In genomic region chr5:114100390-114101099, GRCm38 (mm10) we compare ENCODE assay signal across 8 mouse cellular contexts. TPM values are rescaled to one million over a fixed set of nuclear protein-coding genes. Genes with fewer than 3 reads are reported as not detected.
DNase-seq lines count a peak whose midpoint lies in the region; ATAC-seq lines count a peak whose summit lies in the region.

No protein-coding gene starts in this region.

- WGBS in heart, embryonic 11.5 days (ENCODE audit: insufficient replicate concordance) = 3% methylated on average over 60 of the region's 64 CpGs
- WGBS in embryonic facial prominence, embryonic 11.5 days = 2% methylated on average over 43 of the region's 64 CpGs
- whole genome bisulfite sequencing in intestine, embryonic 14.5 days = 3% methylated on average over 41 of the region's 64 CpGs
- 2% methylated on average over 64 of the region's 64 CpGs for WGBS in neural tube, embryonic 12.5 days

- intact Hi-C loops in gastrocnemius, postnatal 36 days (cut with DNase I) = no loop called here

- peak; percentile 67 for ATAC-seq in heart, embryonic 11.5 days (replicated peaks; ENCODE audit: insufficient number of reproducible peaks, low FRiP score, low TSS enrichment)
- peak; percentile 58 for ATAC-seq in embryonic facial prominence, embryonic 11.5 days (replicated peaks; ENCODE audit: insufficient number of reproducible peaks, low FRiP score, low TSS enrichment, low read depth)
- peak; percentile 73 for ATAC-seq in intestine, embryonic 14.5 days (replicated peaks; ENCODE audit: low FRiP score, low TSS enrichment, low read depth)
- peak; percentile 77 for ATAC-seq in neural tube, embryonic 12.5 days (ENCODE audit: low FRiP score, low read depth)

- peaks cover 8% of the 10 kb centered on the region for H3K4me1 ChIP-seq in heart, embryonic 11.5 days (ENCODE audit: control insufficient read depth, insufficient read depth, low read length)
- peaks cover 3% of the 10 kb centered on the region; the same call in 1 of the 2 replicates for H3K4me1 ChIP-seq in embryonic facial prominence, embryonic 11.5 days (ENCODE audit: control insufficient read depth, insufficient read depth, low read length)
- peaks cover 11% of the 10 kb centered on the region for H3K4me1 ChIP-seq in intestine, embryonic 14.5 days (replicated peaks; ENCODE audit: control insufficient read depth, insufficient read depth, low read length)
- H3K4me1 ChIP-seq in neural tube, embryonic 12.5 days = peaks cover 12% of the 10 kb centered on the region

- H3K27ac ChIP-seq in heart, embryonic 11.5 days (ENCODE audit: low read depth, low read length) = no peak overlapping the region
- H3K27ac ChIP-seq in embryonic facial prominence, embryonic 11.5 days (replicated peaks; ENCODE audit: low read depth, low read length) = no peak overlapping the region; the same call in 1 of the 2 replicates
- H3K27ac ChIP-seq in intestine, embryonic 14.5 days (ENCODE audit: low read depth) = 0 out of 2 replicates have a peak overlapping the region, but pooled peaks have one; percentile 16
- peak overlapping the region; percentile 20; the same call in 1 of the 2 replicates for H3K27ac ChIP-seq in neural tube, embryonic 12.5 days

- H3K4me2 ChIP-seq in heart, embryonic 11.5 days = peak overlapping the region; percentile 97
- peak overlapping the region; percentile 90 for H3K4me2 ChIP-seq in embryonic facial prominence, embryonic 11.5 days (ENCODE audit: low read depth, low read length)
- peak overlapping the region; percentile 98 for H3K4me2 ChIP-seq in intestine, embryonic 14.5 days (ENCODE audit: low read length)
- H3K4me2 ChIP-seq in neural tube, embryonic 12.5 days (replicated peaks) = peak overlapping the region; percentile 92

- peaks cover 2% of the 10 kb centered on the region; the same call in 1 of the 2 replicates for H3K36me3 ChIP-seq in heart, embryonic 11.5 days (ENCODE audit: control insufficient read depth, insufficient read depth, low read length)
- no peaks in the 10 kb centered on the region for H3K36me3 ChIP-seq in embryonic facial prominence, embryonic 11.5 days (replicated peaks; ENCODE audit: control insufficient read depth, insufficient read depth, low read depth, low read length)
- peaks cover 16% of the 10 kb centered on the region for H3K36me3 ChIP-seq in intestine, embryonic 14.5 days (ENCODE audit: control insufficient read depth, insufficient read depth, low read length)
- H3K36me3 ChIP-seq in neural tube, embryonic 12.5 days = peaks cover 22% of the 10 kb centered on the region

- H3K9ac ChIP-seq in heart, embryonic 11.5 days (ENCODE audit: low read depth, low read length) = peak overlapping the region; percentile 93
- peak overlapping the region; percentile 93 for H3K9ac ChIP-seq in embryonic facial prominence, embryonic 11.5 days (replicated peaks; ENCODE audit: low read length)
- H3K9ac ChIP-seq in intestine, embryonic 14.5 days (ENCODE audit: low read length) = peak overlapping the region; percentile 81
- peak overlapping the region; percentile 97 for H3K9ac ChIP-seq in neural tube, embryonic 12.5 days

- H3K27me3 ChIP-seq in heart, embryonic 11.5 days (ENCODE audit: control insufficient read depth, insufficient read depth, low read length) = no peaks in the 10 kb centered on the region
- no peaks in the 10 kb centered on the region for H3K27me3 ChIP-seq in embryonic facial prominence, embryonic 11.5 days (ENCODE audit: control insufficient read depth, insufficient read depth, low read length)
- H3K27me3 ChIP-seq in intestine, embryonic 14.5 days (replicated peaks; ENCODE audit: control insufficient read depth, insufficient read depth, low read length) = no peaks in the 10 kb centered on the region
- H3K27me3 ChIP-seq in neural tube, embryonic 12.5 days (replicated peaks) = no peaks in the 10 kb centered on the region

- no peaks in the 10 kb centered on the region for H3K9me3 ChIP-seq in heart, embryonic 11.5 days (replicated peaks; ENCODE audit: control insufficient read depth, low read length)
- H3K9me3 ChIP-seq in embryonic facial prominence, embryonic 11.5 days (replicated peaks; ENCODE audit: control insufficient read depth, low read length) = no peaks in the 10 kb centered on the region
- no peaks in the 10 kb centered on the region for H3K9me3 ChIP-seq in intestine, embryonic 14.5 days (ENCODE audit: control insufficient read depth, low read length)
- H3K9me3 ChIP-seq in neural tube, embryonic 12.5 days = no peaks in the 10 kb centered on the region

- peak overlapping the region; percentile 95 for H3K4me3 ChIP-seq in heart, embryonic 11.5 days (ENCODE audit: low read depth, low read length)
- H3K4me3 ChIP-seq in embryonic facial prominence, embryonic 11.5 days (ENCODE audit: low read depth, low read length) = peak overlapping the region; percentile 92
- H3K4me3 ChIP-seq in intestine, embryonic 14.5 days (ENCODE audit: low read depth, low read length) = peak overlapping the region; percentile 89
- H3K4me3 ChIP-seq in neural tube, embryonic 12.5 days = peak overlapping the region; percentile 98

- no peak for DNase-seq in heart, adult 9 months (ENCODE audit: low spot score in 2 of 2)
- peak; percentile 6 for DNase-seq in CD4-positive helper T cell, adult 2 months (ENCODE audit: low read depth, low spot score)
- DNase-seq in embryonic facial prominence, embryonic 11.5 days (ENCODE audit: low spot score) = no peak
- peak; percentile 65 for DNase-seq in intestine, embryonic 14.5 days (ENCODE audit: low spot score)
- DNase-seq in adipocyte (ENCODE audit: low spot score) = no peak
- no peak for DNase-seq in gastrocnemius, postnatal 36 days

RNA-seq across cellular contexts. Expression of gene Svop, which starts 9.2 kb away (rescaled TPM):
- 0.24 TPM in 1 of 2 replicates, not detected in the other for polyA plus RNA-seq in heart, embryonic 11.5 days (2014; fragmentation: Nextera tagmentation; extraction: Ambion mirVana)
- 3.3 and 4.1 TPM in 2 replicates for polyA plus RNA-seq in embryonic facial prominence, embryonic 11.5 days (2014; fragmentation: Nextera tagmentation; extraction: Ambion mirVana)
- polyA plus RNA-seq in intestine, embryonic 14.5 days (2014; fragmentation: Nextera tagmentation; extraction: Ambion mirVana) = 3.1 and 3.7 TPM in 2 replicates
- polyA plus RNA-seq in neural tube, embryonic 12.5 days (2016; fragmentation: Nextera tagmentation; extraction: Ambion mirVana) = 59.8 and 63.9 TPM in 2 replicates
- total RNA-seq in gastrocnemius, postnatal 36 days (2021) = not detected

RNA-seq across cellular contexts. Expression of gene Alkbh2, which starts 27.5 kb away (rescaled TPM):
- polyA plus RNA-seq in heart, embryonic 11.5 days (2014; fragmentation: Nextera tagmentation; extraction: Ambion mirVana) = 8.7 and 12.8 TPM in 2 replicates
- 13.5 and 13.8 TPM in 2 replicates for polyA plus RNA-seq in embryonic facial prominence, embryonic 11.5 days (2014; fragmentation: Nextera tagmentation; extraction: Ambion mirVana)
- 9.4 and 12.6 TPM in 2 replicates for polyA plus RNA-seq in intestine, embryonic 14.5 days (2014; fragmentation: Nextera tagmentation; extraction: Ambion mirVana)
- 10.7 and 10.9 TPM in 2 replicates for polyA plus RNA-seq in neural tube, embryonic 12.5 days (2016; fragmentation: Nextera tagmentation; extraction: Ambion mirVana)
- total RNA-seq in gastrocnemius, postnatal 36 days (2021) = under 1 TPM; 0.59 to 0.69 TPM

RNA-seq across cellular contexts. Expression of gene Ung, which starts 29.6 kb away (rescaled TPM):
- 26.3 and 37.0 TPM in 2 replicates for polyA plus RNA-seq in heart, embryonic 11.5 days (2014; fragmentation: Nextera tagmentation; extraction: Ambion mirVana)
- 37.6 and 37.9 TPM in 2 replicates for polyA plus RNA-seq in embryonic facial prominence, embryonic 11.5 days (2014; fragmentation: Nextera tagmentation; extraction: Ambion mirVana)
- polyA plus RNA-seq in intestine, embryonic 14.5 days (2014; fragmentation: Nextera tagmentation; extraction: Ambion mirVana) = 38.2 and 41.6 TPM in 2 replicates
- polyA plus RNA-seq in neural tube, embryonic 12.5 days (2016; fragmentation: Nextera tagmentation; extraction: Ambion mirVana) = 25.2 and 25.8 TPM in 2 replicates
- total RNA-seq in gastrocnemius, postnatal 36 days (2021) = 10 to 100 TPM in 1 of 2 experiments, 1 to 10 TPM in 1; 9.7 to 13.2 TPM

RNA-seq across cellular contexts. Expression of gene Usp30, which starts 35.3 kb away (rescaled TPM):
- 6.7 and 8.2 TPM in 2 replicates for polyA plus RNA-seq in heart, embryonic 11.5 days (2014; fragmentation: Nextera tagmentation; extraction: Ambion mirVana)
- polyA plus RNA-seq in embryonic facial prominence, embryonic 11.5 days (2014; fragmentation: Nextera tagmentation; extraction: Ambion mirVana) = 10.0 and 11.4 TPM in 2 replicates
- 10.1 and 11.4 TPM in 2 replicates for polyA plus RNA-seq in intestine, embryonic 14.5 days (2014; fragmentation: Nextera tagmentation; extraction: Ambion mirVana)
- polyA plus RNA-seq in neural tube, embryonic 12.5 days (2016; fragmentation: Nextera tagmentation; extraction: Ambion mirVana) = 15.5 and 18.4 TPM in 2 replicates
- total RNA-seq in gastrocnemius, postnatal 36 days (2021) = 1 to 10 TPM; 7.3 to 9.2 TPM

RNA-seq across cellular contexts. Expression of gene Acacb, which starts 45.8 kb away (rescaled TPM):
- 7.6 and 8.0 TPM in 2 replicates for polyA plus RNA-seq in heart, embryonic 11.5 days (2014; fragmentation: Nextera tagmentation; extraction: Ambion mirVana)
- polyA plus RNA-seq in embryonic facial prominence, embryonic 11.5 days (2014; fragmentation: Nextera tagmentation; extraction: Ambion mirVana) = 2.9 and 3.6 TPM in 2 replicates
- polyA plus RNA-seq in intestine, embryonic 14.5 days (2014; fragmentation: Nextera tagmentation; extraction: Ambion mirVana) = 2.3 and 2.4 TPM in 2 replicates
- polyA plus RNA-seq in neural tube, embryonic 12.5 days (2016; fragmentation: Nextera tagmentation; extraction: Ambion mirVana) = 0.80 and 1.8 TPM in 2 replicates
- total RNA-seq in gastrocnemius, postnatal 36 days (2021) = 100 to 1,000 TPM; 138 to 166 TPM

Comparison
In these comparisons a context has a peak if more than half of its experiments do, and no peak if none do; other contexts are left out.
1. H3K27ac ChIP-seq: peak in intestine, embryonic 14.5 days (single experiment) and neural tube, embryonic 12.5 days (single experiment); none in heart, embryonic 11.5 days (single experiment) and embryonic facial prominence, embryonic 11.5 days (single experiment).
2. DNase-seq: peak in CD4-positive helper T cell, adult 2 months (single experiment) and intestine, embryonic 14.5 days (single experiment); none in heart, adult 9 months (0 of 2), embryonic facial prominence, embryonic 11.5 days (single experiment), adipocyte (single experiment) and gastrocnemius, postnatal 36 days (0 of 2).
3. RNA of gene Svop, which starts 9.2 kb away (polyA plus RNA-seq): 59.8 to 63.9 TPM in neural tube, embryonic 12.5 days; 3.3 to 4.1 TPM in embryonic facial prominence, embryonic 11.5 days, 3.1 to 3.7 TPM in intestine, embryonic 14.5 days and 0.24 TPM in heart, embryonic 11.5 days; every median in the first group is over 10 times any median in the second.
4. Peak in every context shown above with its lines, with median percentiles within 50 percentile points of each other: ATAC-seq, H3K4me2 ChIP-seq, H3K4me3 ChIP-seq and H3K9ac ChIP-seq.